In the genomic region with DNA sequence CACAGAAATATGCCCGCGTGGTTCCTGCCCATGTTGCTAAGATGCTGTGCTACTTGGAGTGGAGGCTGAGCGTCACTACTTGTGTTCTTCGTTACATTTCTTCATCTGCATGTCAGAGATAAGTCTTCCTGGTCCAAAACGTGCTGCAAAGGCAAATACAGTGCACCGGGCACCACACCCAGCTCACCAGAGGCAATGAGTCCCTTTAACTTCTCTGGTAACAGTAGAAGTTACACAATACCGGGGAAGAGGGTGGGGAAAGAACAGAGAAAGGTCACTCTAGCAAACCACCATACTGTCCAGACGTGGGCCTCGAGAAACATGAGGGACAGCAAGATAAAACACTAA, we compare ENCODE assay signal across 12 mouse cellular contexts.
A peak's percentile ranks its signal among the peaks of the same experiment; 100 is the strongest.
DNase-seq lines count a peak whose midpoint lies in the region; ATAC-seq and TF ChIP-seq lines count a peak whose summit lies in the region.
"Had no signal": no experiment of that assay in that cellular context is flagged by ENCODE, and none has a peak within 500 bp of the region (broad histone marks: within the 10 kb centered on the region; RNA-seq: fewer than 3 reads in every experiment).

No protein-coding gene starts in this region.

- ATAC-seq in G1E (ENCODE audit: extremely low read depth, insufficient number of reproducible peaks, low FRiP score, poor library complexity, severe bottlenecking), result peak; percentile 74
- peak; percentile 50 for ATAC-seq in intestine, embryonic 15.5 days
- ATAC-seq in megakaryocyte progenitor cell, adult 5-6 weeks (replicated peaks; ENCODE audit: poor library complexity), result peak; percentile 84

- H3K27ac ChIP-seq in gastrocnemius, adult 2 months, result peak overlapping the region; percentile 73
- peak overlapping the region; percentile 74 for H3K27ac ChIP-seq in intestine, embryonic 15.5 days
- H3K27ac ChIP-seq: embryonic facial prominence, embryonic 12.5 days; hindbrain, embryonic 12.5 days; kidney, postnatal 0 days had no signal

- intact Hi-C loops in gastrocnemius, adult 2 months (cut with DNase I), result loop anchor here (5.0 kb wide), 1 partner anchor 43 kb away; no protein-coding TSS in a partner anchor
- intact Hi-C loops in gastrocnemius, postnatal 36 days (cut with DNase I), result no loop called here

- no peaks in the 10 kb centered on the region; the same call in 1 of the 2 replicates for H3K27me3 ChIP-seq in G1E (ENCODE audit: insufficient read depth, low read length)
- no peaks in the 10 kb centered on the region for H3K27me3 ChIP-seq in intestine, embryonic 15.5 days (replicated peaks)
- H3K27me3 ChIP-seq: embryonic facial prominence, embryonic 12.5 days; hindbrain, embryonic 12.5 days; megakaryocyte, embryonic 14.5 days had no signal

- no peak overlapping the region for H3K4me3 ChIP-seq in gastrocnemius, adult 2 months
- peak overlapping the region; percentile 58; the same call in 1 of the 2 replicates for H3K4me3 ChIP-seq in G1E (ENCODE audit: low read depth, low read length)
- no peak overlapping the region for H3K4me3 ChIP-seq in intestine, embryonic 15.5 days (replicated peaks)
- H3K4me3 ChIP-seq: embryonic facial prominence, embryonic 12.5 days; hindbrain, embryonic 12.5 days had no signal

- WGBS in intestine, embryonic 15.5 days, result 58% methylated on average over 9 of the region's 9 CpGs

- DNase-seq in gastrocnemius, adult 2 months, result no peak
- no peak for DNase-seq in gastrocnemius, postnatal 36 days
- peak; percentile 63 for DNase-seq in G1E (ENCODE audit: low spot score)
- DNase-seq in adrenal gland, postnatal 25 days, result no peak
- no peak for DNase-seq in cerebellum, adult 18-20 months
- DNase-seq in adrenal gland, adult 8-10 months, result no peak

- H3K9ac ChIP-seq in intestine, embryonic 15.5 days, result no peak overlapping the region
- H3K9ac ChIP-seq: embryonic facial prominence, embryonic 12.5 days had no signal

- TF ChIP-seq CTCF in gastrocnemius, adult 2 months (IDR thresholded peaks at IDR 0.05), result no peak
- no peak for TF ChIP-seq CTCF in G1E (IDR thresholded peaks at IDR 0.05; ENCODE audit: low read depth, low read length)

- H3K4me1 ChIP-seq in G1E (ENCODE audit: insufficient read depth, low read depth, low read length), result peaks cover 72% of the 10 kb centered on the region
- peaks cover 58% of the 10 kb centered on the region for H3K4me1 ChIP-seq in intestine, embryonic 15.5 days (replicated peaks)

- H3K9me3 ChIP-seq in G1E (replicated peaks), result peaks cover 18% of the 10 kb centered on the region
- H3K9me3 ChIP-seq in intestine, embryonic 15.5 days, result no peaks in the 10 kb centered on the region
- H3K9me3 ChIP-seq: embryonic facial prominence, embryonic 12.5 days; hindbrain, embryonic 12.5 days; megakaryocyte, embryonic 14.5 days had no signal

- H3K4me2 ChIP-seq in intestine, embryonic 15.5 days (replicated peaks), result no peak overlapping the region
- H3K4me2 ChIP-seq: embryonic facial prominence, embryonic 12.5 days; hindbrain, embryonic 12.5 days had no signal

- peaks cover 9% of the 10 kb centered on the region for H3K36me3 ChIP-seq in G1E (replicated peaks)
- H3K36me3 ChIP-seq in intestine, embryonic 15.5 days, result no peaks in the 10 kb centered on the region
- H3K36me3 ChIP-seq: embryonic facial prominence, embryonic 12.5 days; hindbrain, embryonic 12.5 days had no signal
